Mouse (Mus musculus) kidney, postnatal 0 days (tissue): ENCODE data around the gene Layn. TPM values are rescaled to one million over a fixed set of nuclear protein-coding genes. Genes with fewer than 3 reads are reported as not detected.

ENCODE experiments used
- ATAC-seq: fragments of 200-750 bp; cut with Nextera tagmentation; replicated peaks from 2 replicates; pipeline ENCODE4 v1.8.0; 2017; ENCODE audit warnings: low read depth, moderate number of reproducible peaks, moderate TSS enrichment, moderate library complexity; ENCODE audit not compliant: low FRiP score
- DNase-seq: peaks from one replicate; pipeline ENCODE4 v3.0.0-alpha.2; 2016; ENCODE audit warnings: low spot score
- H3K27ac ChIP-seq: fragments of 300-500 bp; sonication (generic); 2 replicates; pipeline ENCODE4 v1.5.1; 2014; ENCODE audit warnings: mild to moderate bottlenecking
- H3K27me3 ChIP-seq: fragments of 300-500 bp; sonication (generic); 2 replicates; pipeline ENCODE4 v1.6.1; 2014; ENCODE audit warnings: low read length, mixed read lengths; ENCODE audit not compliant: insufficient read depth
- H3K36me3 ChIP-seq: fragments of 300-500 bp; sonication (generic); 2 replicates; pipeline ENCODE4 v1.6.1; 2014; ENCODE audit warnings: low read length, mixed read lengths; ENCODE audit not compliant: insufficient read depth
- H3K4me1 ChIP-seq: fragments of 300-500 bp; sonication (generic); replicated peaks from 2 replicates; pipeline ENCODE4 v1.6.1; 2014; ENCODE audit warnings: antibody characterized with exemption, low read length, mixed read lengths; ENCODE audit not compliant: insufficient read depth
- H3K4me2 ChIP-seq: fragments of 300-500 bp; sonication (generic); 2 replicates; pipeline ENCODE4 v1.6.1; 2014; ENCODE audit warnings: mild to moderate bottlenecking, low read length, moderate library complexity, mixed read lengths
- H3K4me3 ChIP-seq: fragments of 300-500 bp; sonication (generic); replicated peaks from 2 replicates; pipeline ENCODE4 v1.5.1; 2014; ENCODE audit warnings: low read depth, low read length
- H3K9ac ChIP-seq: fragments of 300-500 bp; sonication (generic); 2 replicates; pipeline ENCODE4 v1.6.1; 2014; ENCODE audit warnings: low read depth, low read length
- H3K9me3 ChIP-seq: fragments of 300-500 bp; sonication (generic); replicated peaks from 2 replicates; pipeline ENCODE4 v1.6.1; 2016; ENCODE audit warnings: low read length, inconsistent platforms, mixed read lengths
- CTCF ChIP-seq: IDR thresholded peaks from 2 replicates; pipeline ENCODE4 v1.5.1; 2016; ENCODE audit warnings: antibody characterized with exemption, low read depth, mild to moderate bottlenecking, moderate library complexity
- WGBS: fragments of 180-500 bp; shearing (Covaris S2); extraction: QIAGEN DNeasy Blood & Tissue Kit; methylation state at CpG from one replicate; pipeline ENCODE4 v1.1.7; 2014; 5-methylcytosine and 5-hydroxymethylcytosine counted together
- polyA plus RNA-seq: library from polyadenylated mRNA; unstranded; fragments of >200 nt; fragmentation: Nextera tagmentation; extraction: Ambion mirVana; gene quantifications from 2 replicates; pipeline ENCODE4 v1.2.1, GENCODE M21; 2015

Gene Layn
- polyA plus RNA-seq, 1 experiment from 2014 or later: 8.5 TPM

GRCm38 (mm10) chr9:51060601-51061000 is 16.3 kb downstream of the Layn start, which contains the start of gene Btg4:
Btg4 (plus strand) TSS chr9:51060901.
- Histone ChIP-seq H3K36me3 (0 out of 2 replicates have a peak, but pooled peaks cover 2% of the 10 kb centered on the region), H3K27me3 (no peaks in the 10 kb centered on the region), H3K4me2 (no peak within 1 kb of the TSS), H3K9ac (no peak within 1 kb of the TSS), H3K9me3 (no peaks in the 10 kb centered on the region), H3K4me3 (no peak within 1 kb of the TSS), H3K27ac (no peak within 1 kb of the TSS), H3K4me1 (no peaks in the 10 kb centered on the region)
- WGBS: 83% methylated on average over 2 of the region's 2 CpGs
- ATAC-seq: no peak
- DNase-seq: no peak
- no peak for TF ChIP-seq CTCF

GRCm38 (mm10) chr9:51058951-51059521 is 17.9 kb downstream of the Layn start:
- 0 out of 2 replicates have a peak, but pooled peaks cover 2% of the 10 kb centered on the region for H3K36me3 ChIP-seq
- no peak for ATAC-seq
- DNase-seq: no peak
- no peaks in the 10 kb centered on the region for H3K9me3 ChIP-seq
- no peak overlapping the region for H3K9ac ChIP-seq
- no peak overlapping the region for H3K27ac ChIP-seq
- no peak overlapping the region for H3K4me3 ChIP-seq
- 78% methylated on average over 4 of the region's 4 CpGs for WGBS
- no peaks in the 10 kb centered on the region for H3K27me3 ChIP-seq
- TF ChIP-seq CTCF: no peak
- no peaks in the 10 kb centered on the region for H3K4me1 ChIP-seq
- H3K4me2 ChIP-seq: no peak overlapping the region

- Histone ChIP-seq H3K36me3 (no peaks in the 10 kb centered on the region), H3K9ac (no peak overlapping the region), H3K9me3 (no peaks in the 10 kb centered on the region), H3K27me3 (no peaks in the 10 kb centered on the region), H3K4me1 (no peaks in the 10 kb centered on the region), H3K4me2 (no peak overlapping the region), H3K27ac (no peak overlapping the region), H3K4me3 (no peak overlapping the region)
- TF ChIP-seq CTCF: no peak
- DNase-seq (peak; percentile 11), ATAC-seq (no peak)
- 63% methylated on average over 3 of the region's 3 CpGs for WGBS
Observed at GRCm38 (mm10) chr9:51056360-51057324, 20.3 kb downstream of the Layn start.

GRCm38 (mm10) chr9:51052180-51052579 is 24.7 kb downstream of the Layn start:
- Histone ChIP-seq H3K9me3 (no peaks in the 10 kb centered on the region), H3K36me3 (no peaks in the 10 kb centered on the region), H3K4me3 (no peak overlapping the region), H3K27ac (no peak overlapping the region), H3K9ac (no peak overlapping the region), H3K4me2 (no peak overlapping the region), H3K4me1 (no peaks in the 10 kb centered on the region), H3K27me3 (no peaks in the 10 kb centered on the region)
- no peak for ATAC-seq
- peak; percentile 61 for TF ChIP-seq CTCF
- 75% methylated on average over 3 of the region's 3 CpGs for WGBS
- DNase-seq: peak; percentile 44

GRCm38 (mm10) chr9:51042136-51042535 is 34.8 kb downstream of the Layn start:
- TF ChIP-seq CTCF: no peak
- no peaks in the 10 kb centered on the region for H3K4me1 ChIP-seq
- H3K36me3 ChIP-seq: no peaks in the 10 kb centered on the region
- DNase-seq (no peak), ATAC-seq (no peak)
- H3K4me3 ChIP-seq: no peak overlapping the region
- no peaks in the 10 kb centered on the region for H3K27me3 ChIP-seq
- WGBS: 73% methylated on average over 6 of the region's 6 CpGs
- no peak overlapping the region for H3K9ac ChIP-seq
- H3K27ac ChIP-seq: no peak overlapping the region
- H3K4me2 ChIP-seq: no peak overlapping the region
- H3K9me3 ChIP-seq: no peaks in the 10 kb centered on the region

- H3K4me2 ChIP-seq: no peak overlapping the region
- no peak for TF ChIP-seq CTCF
- no peaks in the 10 kb centered on the region for H3K27me3 ChIP-seq
- H3K4me3 ChIP-seq: no peak overlapping the region
- H3K27ac ChIP-seq: no peak overlapping the region
- no peaks in the 10 kb centered on the region for H3K9me3 ChIP-seq
- DNase-seq (no peak), ATAC-seq (no peak)
- no peaks in the 10 kb centered on the region for H3K4me1 ChIP-seq
- H3K36me3 ChIP-seq: no peaks in the 10 kb centered on the region
- WGBS: 90% methylated on average over 7 of the region's 7 CpGs
- H3K9ac ChIP-seq: no peak overlapping the region
Observed at GRCm38 (mm10) chr9:51041491-51041980, 35.4 kb downstream of the Layn start.
